Mouse (Mus musculus) forebrain, embryonic 12.5 days (tissue): ENCODE measurements around the gene Snx32. TPM values are rescaled to one million over a fixed set of nuclear protein-coding genes. Genes with fewer than 3 reads are reported as not detected.

ENCODE experiments used
- ATAC-seq: fragments of 200-750 bp; cut with Nextera tagmentation; 2 replicates; pipeline ENCODE4 v1.8.0; 2017; ENCODE audit warnings: moderate TSS enrichment; ENCODE audit not compliant: low FRiP score
- H3K27ac ChIP-seq: fragments of 300-500 bp; sonication (generic); 2 replicates; pipeline ENCODE4 v1.5.1; 2016; ENCODE audit warnings: mild to moderate bottlenecking
- H3K27me3 ChIP-seq: fragments of 300-500 bp; sonication (generic); 2 replicates; pipeline ENCODE4 v1.6.1; 2016; ENCODE audit warnings: mild to moderate bottlenecking
- H3K36me3 ChIP-seq: fragments of 300-500 bp; sonication (generic); replicated peaks from 2 replicates; pipeline ENCODE4 v1.6.1; 2016; ENCODE audit warnings: mild to moderate bottlenecking
- H3K4me1 ChIP-seq: fragments of 300-500 bp; sonication (generic); 2 replicates; pipeline ENCODE4 v1.6.1; 2016
- H3K4me2 ChIP-seq: fragments of 300-500 bp; sonication (generic); 2 replicates; pipeline ENCODE4 v1.6.1; 2016; ENCODE audit warnings: mild to moderate bottlenecking, moderate library complexity
- H3K4me3 ChIP-seq: fragments of 300-500 bp; sonication (generic); replicated peaks from 2 replicates; pipeline ENCODE4 v1.5.1; 2016; ENCODE audit warnings: mild to moderate bottlenecking
- H3K9ac ChIP-seq: fragments of 300-500 bp; sonication (generic); 2 replicates; pipeline ENCODE4 v1.6.1; 2016; ENCODE audit warnings: mild to moderate bottlenecking
- H3K9me3 ChIP-seq: fragments of 300-500 bp; sonication (generic); 2 replicates; pipeline ENCODE4 v1.6.1; 2016
- WGBS: fragments of 180-500 bp; shearing (Covaris S2); methylation state at CpG from one replicate; pipeline ENCODE4 v1.1.7; 2016; 5-methylcytosine and 5-hydroxymethylcytosine counted together
- polyA plus RNA-seq: library from polyadenylated mRNA; unstranded; fragments of >200 nt; fragmentation: Nextera tagmentation; extraction: Ambion mirVana; gene quantifications from 2 replicates; pipeline ENCODE4 v1.2.1, GENCODE M21; 2016

Gene Snx32
- polyA plus RNA-seq, 1 experiment from 2014 or later, result 29.3 TPM

DNA sequence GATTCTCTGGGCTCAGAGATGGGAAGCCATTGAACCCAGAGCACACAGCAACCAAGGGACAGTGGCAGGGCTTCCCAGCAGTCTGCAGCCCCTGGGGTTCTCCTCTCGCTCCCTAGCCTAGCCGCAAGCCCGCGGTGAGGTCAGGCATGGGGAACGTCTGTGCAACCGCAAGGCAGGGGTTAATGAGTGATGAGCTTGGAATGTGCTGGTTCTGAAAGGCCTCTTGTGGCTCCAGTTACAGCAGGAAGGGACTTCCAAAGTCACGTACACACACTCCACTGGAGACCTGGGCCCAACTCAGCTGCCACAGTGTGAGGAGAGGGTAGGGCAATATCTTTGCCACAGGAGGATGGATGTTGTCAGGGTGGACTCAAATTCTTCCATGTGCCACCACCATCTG, 65.4 kb downstream of the Snx32 start:
- H3K27me3 ChIP-seq, result peaks cover 61% of the 10 kb centered on the region
- no peaks in the 10 kb centered on the region for H3K36me3 ChIP-seq
- 35% methylated on average over 7 of the region's 7 CpGs for WGBS
- H3K27ac ChIP-seq, result no peak overlapping the region
- H3K4me3 ChIP-seq, result no peak overlapping the region
- ATAC-seq, result no peak
- H3K9me3 ChIP-seq, result peaks cover 9% of the 10 kb centered on the region; the same call in 1 of the 2 replicates
- peaks cover 18% of the 10 kb centered on the region for H3K4me1 ChIP-seq
- no peak overlapping the region for H3K4me2 ChIP-seq
- H3K9ac ChIP-seq, result no peak overlapping the region

DNA sequence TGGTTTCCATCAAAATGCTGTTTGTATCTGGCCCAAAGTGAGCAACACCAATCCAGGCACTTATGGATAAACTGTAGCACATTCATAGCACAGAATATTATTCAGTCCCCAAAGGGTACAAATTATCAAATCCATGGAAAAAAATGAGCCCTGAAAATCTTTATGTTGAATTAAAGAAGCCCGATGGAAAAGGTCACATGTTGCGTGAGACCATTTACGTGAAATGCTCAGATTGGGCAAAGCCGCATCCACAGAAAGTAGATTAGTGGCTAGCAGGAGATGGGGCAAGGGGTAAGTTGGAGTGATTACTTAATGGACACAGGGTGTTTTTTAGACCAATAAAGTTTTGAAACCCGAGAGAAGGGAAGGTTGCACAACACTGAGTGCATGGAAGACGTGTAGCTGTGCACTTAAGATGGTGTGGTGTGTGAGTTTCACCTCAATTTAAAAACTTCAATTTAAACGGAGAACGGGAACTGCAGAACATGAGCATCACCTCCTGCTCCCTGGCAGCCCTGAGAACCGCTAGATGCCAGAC, 65.9 kb downstream of the Snx32 start:
- peaks cover 55% of the 10 kb centered on the region for H3K27me3 ChIP-seq
- no peaks in the 10 kb centered on the region for H3K36me3 ChIP-seq
- H3K9ac ChIP-seq, result no peak overlapping the region
- no peak overlapping the region for H3K4me2 ChIP-seq
- no peak overlapping the region for H3K4me3 ChIP-seq
- peaks cover 18% of the 10 kb centered on the region for H3K4me1 ChIP-seq
- peaks cover 9% of the 10 kb centered on the region; the same call in 1 of the 2 replicates for H3K9me3 ChIP-seq
- no peak for ATAC-seq
- WGBS, result 73% methylated on average over 9 of the region's 9 CpGs
- no peak overlapping the region for H3K27ac ChIP-seq

Other genes with a start within 250 kb of the Snx32 start
- 29.4 and 30.9 TPM in 2 replicates for gene Pacs1, start 237.4 kb downstream of the Snx32 start, polyA plus RNA-seq
- 415 and 417 TPM in 2 replicates for gene Sf3b2, start 215.1 kb downstream of the Snx32 start, polyA plus RNA-seq
- gene Gal3st3, start 212.2 kb downstream of the Snx32 start, polyA plus RNA-seq, result 17.5 and 21.8 TPM in 2 replicates
- not detected in 2 replicates for gene Catsper1, start 174.8 kb downstream of the Snx32 start, polyA plus RNA-seq
- gene Cst6, start 161.0 kb downstream of the Snx32 start, polyA plus RNA-seq, result 0.66 and 0.67 TPM in 2 replicates
- gene Eif1ad, start 143.8 kb downstream of the Snx32 start, polyA plus RNA-seq, result 75.7 and 78.3 TPM in 2 replicates
- gene Banf1, start 143.4 kb downstream of the Snx32 start, polyA plus RNA-seq, result 416 and 423 TPM in 2 replicates
- gene Sart1, start 121.8 kb downstream of the Snx32 start, polyA plus RNA-seq, result 113 and 125 TPM in 2 replicates
- not detected in 2 replicates for gene Tsga10ip, start 108.0 kb downstream of the Snx32 start, polyA plus RNA-seq
- 257 and 260 TPM in 2 replicates for gene Drap1, start 85.6 kb downstream of the Snx32 start, polyA plus RNA-seq
- 48.3 and 50.8 TPM in 2 replicates for gene AI837181, start 85.4 kb downstream of the Snx32 start, polyA plus RNA-seq
- gene Fosl1, start 63.0 kb downstream of the Snx32 start, polyA plus RNA-seq, result not detected in 2 replicates
- gene Ccdc85b, start 52.6 kb downstream of the Snx32 start, polyA plus RNA-seq, result 8.0 and 9.0 TPM in 2 replicates
- 122 and 128 TPM in 2 replicates for gene Fibp, start 49.9 kb downstream of the Snx32 start, polyA plus RNA-seq
- gene Ctsw, start 42.0 kb downstream of the Snx32 start, polyA plus RNA-seq, result 3.1 and 3.7 TPM in 2 replicates
- 40.2 and 41.9 TPM in 2 replicates for gene Efemp2, start 36.6 kb downstream of the Snx32 start, polyA plus RNA-seq
- gene Mus81, start 22.1 kb downstream of the Snx32 start, polyA plus RNA-seq, result 40.6 and 42.7 TPM in 2 replicates
- 3,168 and 3,195 TPM in 2 replicates for gene Cfl1, start 20.1 kb downstream of the Snx32 start, polyA plus RNA-seq
- gene 1700020D05Rik, start 6.8 kb downstream of the Snx32 start, polyA plus RNA-seq, result 0.26 TPM in 1 of 2 replicates, not detected in the other
- gene Ovol1, start 50.1 kb upstream of the Snx32 start, polyA plus RNA-seq, result 0.22 and 0.27 TPM in 2 replicates
- gene Ap5b1, start 57.5 kb upstream of the Snx32 start, polyA plus RNA-seq, result 1.6 TPM in 2 replicates
- gene Rnaseh2c, start 91.3 kb upstream of the Snx32 start, polyA plus RNA-seq, result 162 and 191 TPM in 2 replicates
- gene Kat5, start 99.7 kb upstream of the Snx32 start, polyA plus RNA-seq, result 65.7 and 77.2 TPM in 2 replicates
- gene Rela, start 126.9 kb upstream of the Snx32 start, polyA plus RNA-seq, result 34.1 and 36.9 TPM in 2 replicates
- 16.3 and 16.8 TPM in 2 replicates for gene Sipa1, start 153.2 kb upstream of the Snx32 start, polyA plus RNA-seq
- 19.2 and 22.2 TPM in 2 replicates for gene Map3k11, start 178.2 kb upstream of the Snx32 start, polyA plus RNA-seq
- gene Pcnx3, start 178.4 kb upstream of the Snx32 start, polyA plus RNA-seq, result 32.4 and 35.1 TPM in 2 replicates
- gene Kcnk7, start 193.8 kb upstream of the Snx32 start, polyA plus RNA-seq, result 0.29 TPM in 1 of 2 replicates, not detected in the other
- gene Ehbp1l1, start 215.8 kb upstream of the Snx32 start, polyA plus RNA-seq, result 6.1 and 6.7 TPM in 2 replicates
- 170 and 172 TPM in 2 replicates for gene Fam89b, start 219.1 kb upstream of the Snx32 start, polyA plus RNA-seq
- gene Ltbp3, start 230.4 kb upstream of the Snx32 start, polyA plus RNA-seq, result 10.0 and 12.0 TPM in 2 replicates